Mouse (Mus musculus): ENCODE data around the gene Yipf3.
A peak's percentile ranks its signal among the peaks of the same experiment; 100 is the strongest.

Yipf3 gene

GRCm38 (mm10) chr17:46255147-46255546, 7.3 kb downstream of the Yipf3 start:
- DNase-seq (ENCODE audit: low spot score): no peak

- DNase-seq (ENCODE audit: low spot score): no peak
Measured at GRCm38 (mm10) chr17:46258279-46259053, 10.6 kb downstream of the Yipf3 start.

GRCm38 (mm10) chr17:46259675-46260074, 11.8 kb downstream of the Yipf3 start:
- DNase-seq (ENCODE audit: low spot score): no peak

- DNase-seq (ENCODE audit: low spot score): no peak
Measured at GRCm38 (mm10) chr17:46262201-46262694, 14.4 kb downstream of the Yipf3 start.

- DNase-seq (ENCODE audit: low spot score): no peak
Measured at GRCm38 (mm10) chr17:46265502-46265901, 17.6 kb downstream of the Yipf3 start.

- DNase-seq (ENCODE audit: low spot score): peak; percentile 90
Measured at GRCm38 (mm10) chr17:46265918-46266618, 18.2 kb downstream of the Yipf3 start.

GRCm38 (mm10) chr17:46266986-46267385, 19.1 kb downstream of the Yipf3 start:
- DNase-seq (ENCODE audit: low spot score): no peak

GRCm38 (mm10) chr17:46267511-46267910, 19.6 kb downstream of the Yipf3 start:
- no peak for DNase-seq (ENCODE audit: low spot score)

- DNase-seq (ENCODE audit: low spot score): no peak
Measured at GRCm38 (mm10) chr17:46268026-46268720, 20.3 kb downstream of the Yipf3 start.

- no peak for DNase-seq (ENCODE audit: low spot score)
Measured at GRCm38 (mm10) chr17:46269771-46270534, 22.1 kb downstream of the Yipf3 start.

GRCm38 (mm10) chr17:46272058-46272457, 24.2 kb downstream of the Yipf3 start:
- peak; percentile 58 for DNase-seq (ENCODE audit: low spot score)

- DNase-seq (ENCODE audit: low spot score): no peak
Measured at GRCm38 (mm10) chr17:46272675-46273074, 24.8 kb downstream of the Yipf3 start.

- DNase-seq (ENCODE audit: low spot score): no peak
Measured at GRCm38 (mm10) chr17:46273803-46274236, 25.9 kb downstream of the Yipf3 start.

- no peak for DNase-seq (ENCODE audit: low spot score)
Measured at GRCm38 (mm10) chr17:46274465-46274864, 26.6 kb downstream of the Yipf3 start.

- DNase-seq (ENCODE audit: low spot score): no peak
Measured at GRCm38 (mm10) chr17:46275034-46275433, 27.2 kb downstream of the Yipf3 start.

GRCm38 (mm10) chr17:46275506-46275905, 27.6 kb downstream of the Yipf3 start:
- DNase-seq (ENCODE audit: low spot score): no peak

- no peak for DNase-seq (ENCODE audit: low spot score)
Measured at GRCm38 (mm10) chr17:46277586-46277985, 29.7 kb downstream of the Yipf3 start.

- no peak for DNase-seq (ENCODE audit: low spot score)
Measured at GRCm38 (mm10) chr17:46278011-46278765, 30.3 kb downstream of the Yipf3 start.

GRCm38 (mm10) chr17:46282483-46283123, 34.7 kb downstream of the Yipf3 start, which contains the start of gene Tjap1:
Gene Tjap1 (minus strand): TSS chr17:46283026.
- DNase-seq (ENCODE audit: low spot score): peak; percentile 78

- no peak for DNase-seq (ENCODE audit: low spot score)
Measured at GRCm38 (mm10) chr17:46283140-46283539, 35.3 kb downstream of the Yipf3 start.

All from layer of hippocampus, adult 11-12 months (tissue).